Mouse (Mus musculus) kidney, adult 2 months (tissue): ENCODE results near the gene Zfp526.

ENCODE experiments used
- CTCF ChIP-seq: fragments of 200-500 bp; conservative IDR thresholded peaks from 2 replicates; pipeline ENCODE4 v1.5.1; 2011; ENCODE audit warnings: low read depth, mild to moderate bottlenecking, control low read depth, low read length, moderate library complexity, mixed read lengths; ENCODE audit not compliant: insufficient read depth, insufficient read length
- POLR2A ChIP-seq: fragments of 200-500 bp; IDR thresholded peaks from one replicate; pipeline ENCODE4 v1.6.1; 2011; ENCODE audit warnings: low read depth, low read length, control low read depth

DNA sequence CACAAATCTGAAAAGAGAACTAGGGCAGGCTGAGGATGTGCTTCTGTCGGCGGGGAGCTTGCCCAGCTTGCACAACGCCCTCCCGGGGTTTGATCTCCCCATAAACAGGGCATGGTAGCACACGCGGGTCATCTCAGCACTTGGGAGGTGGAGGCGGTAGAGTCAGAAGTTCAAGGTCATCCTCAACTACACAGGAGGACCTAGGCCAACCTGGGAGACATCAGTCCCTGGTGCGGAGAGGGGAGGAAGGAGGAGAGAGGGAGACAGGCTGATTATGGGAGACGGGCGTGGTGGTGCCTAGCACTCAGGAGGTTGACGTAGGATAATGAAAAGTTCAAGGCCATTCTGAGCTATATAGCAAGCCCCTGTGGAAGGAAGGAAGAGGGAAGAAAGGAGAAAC lies 30.4 kb upstream of the Zfp526 start:
- no peak for TF ChIP-seq CTCF
- no peak for TF ChIP-seq POLR2A
